Mouse (Mus musculus): ENCODE data around the gene Ascl4. TPM values are rescaled to one million over a fixed set of nuclear protein-coding genes. Genes with fewer than 3 reads are reported as not detected.

Gene Ascl4
- polyA plus RNA-seq (2015; fragmentation: Nextera tagmentation; extraction: Ambion mirVana) = 0.15 TPM in 1 of 2 replicates, not detected in the other

- WGBS = 2% methylated on average over 23 of the region's 23 CpGs
- Histone ChIP-seq H3K27me3 (replicated peaks) (peaks cover 13% of the 10 kb centered on the region), H3K36me3 (no peaks in the 10 kb centered on the region), H3K27ac (no peak within 1 kb of the TSS), H3K4me1 (replicated peaks) (peaks cover 11% of the 10 kb centered on the region; the same call in 1 of the 2 replicates), H3K9me3 (no peaks in the 10 kb centered on the region), H3K4me3 (replicated peaks) (peak within 1 kb of the TSS; percentile 54), H3K4me2 (replicated peaks) (peak within 1 kb of the TSS; percentile 95), H3K9ac (peak within 1 kb of the TSS; percentile 34)
- ATAC-seq = peak; percentile 9; the same call in 1 of the 2 replicates
These were observed at the start of gene Ascl4 for GRCm38 (mm10) chr10:85927676-85928445. TSS of gene Ascl4 (plus strand) at chr10:85927681.

- H3K9me3 ChIP-seq = no peaks in the 10 kb centered on the region
- H3K36me3 ChIP-seq = peaks cover 38% of the 10 kb centered on the region
- no peaks in the 10 kb centered on the region for H3K27me3 ChIP-seq (replicated peaks)
- H3K4me2 ChIP-seq (replicated peaks) = no peak overlapping the region
- H3K27ac ChIP-seq = no peak overlapping the region
- ATAC-seq = no peak
- H3K4me3 ChIP-seq (replicated peaks) = no peak overlapping the region
- WGBS = 82% methylated on average over 8 of the region's 8 CpGs
- H3K4me1 ChIP-seq (replicated peaks) = no peaks in the 10 kb centered on the region
- no peak overlapping the region for H3K9ac ChIP-seq
These were observed 47.5 kb upstream of the Ascl4 start for GRCm38 (mm10) chr10:85879886-85880486.

DNA sequence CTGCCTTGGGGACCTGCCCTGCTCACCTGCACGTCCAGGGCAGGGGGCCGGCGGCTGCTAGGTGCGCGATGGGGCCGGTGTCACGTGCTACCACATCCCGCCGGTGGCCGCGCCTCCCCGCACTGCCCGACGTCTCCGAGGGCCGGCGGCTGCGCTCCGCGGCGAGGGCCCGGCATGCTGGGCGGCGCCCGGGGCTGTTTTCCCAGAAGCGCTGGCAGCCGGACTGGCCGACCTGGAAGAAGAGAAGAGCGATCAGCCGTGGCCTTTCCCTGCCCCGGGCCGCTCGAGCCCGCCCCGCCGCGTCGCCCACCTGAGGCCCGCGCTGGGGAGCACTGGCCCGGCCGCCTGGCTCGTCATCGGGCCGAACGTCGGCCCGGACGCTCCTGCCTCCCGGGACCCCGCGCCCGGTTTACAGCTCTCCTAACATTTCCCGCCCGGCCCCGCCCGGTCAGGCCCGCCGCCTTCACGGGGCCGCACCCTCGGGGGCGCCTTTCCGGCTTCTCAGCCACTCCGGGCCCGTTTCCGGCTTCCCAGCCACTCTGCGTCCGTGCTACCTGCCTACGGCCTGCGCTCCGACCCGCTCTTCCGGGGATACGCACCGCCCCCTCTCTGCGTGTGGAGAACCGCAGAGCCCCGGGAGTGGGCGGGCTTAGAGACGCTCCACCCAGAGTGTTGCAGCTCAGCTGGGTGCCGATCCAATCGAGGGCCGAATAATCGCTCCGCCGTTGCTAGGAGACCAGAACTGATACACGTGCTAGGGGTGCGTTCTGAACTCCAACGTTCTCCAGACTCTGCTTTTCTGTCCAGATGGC is 10.8 kb upstream of the Ascl4 start, which contains the start of gene Prdm4:
Gene Prdm4 (minus strand): TSS at position 645 of the 812 bp plus-strand sequence.
- peak within 1 kb of the TSS; percentile 93 for H3K9ac ChIP-seq
- H3K4me2 ChIP-seq (replicated peaks) = peak within 1 kb of the TSS; percentile 71
- H3K27me3 ChIP-seq (replicated peaks) = no peaks in the 10 kb centered on the region
- peak; percentile 99 for ATAC-seq
- WGBS = under 1% methylated on average over 86 of the region's 90 CpGs
- no peaks in the 10 kb centered on the region for H3K9me3 ChIP-seq
- peak within 1 kb of the TSS; percentile 96 for H3K4me3 ChIP-seq (replicated peaks)
- peaks cover 11% of the 10 kb centered on the region for H3K4me1 ChIP-seq (replicated peaks)
- H3K36me3 ChIP-seq = peaks cover 14% of the 10 kb centered on the region; the same call in 1 of the 2 replicates
- H3K27ac ChIP-seq = peak within 1 kb of the TSS; percentile 88

DNA sequence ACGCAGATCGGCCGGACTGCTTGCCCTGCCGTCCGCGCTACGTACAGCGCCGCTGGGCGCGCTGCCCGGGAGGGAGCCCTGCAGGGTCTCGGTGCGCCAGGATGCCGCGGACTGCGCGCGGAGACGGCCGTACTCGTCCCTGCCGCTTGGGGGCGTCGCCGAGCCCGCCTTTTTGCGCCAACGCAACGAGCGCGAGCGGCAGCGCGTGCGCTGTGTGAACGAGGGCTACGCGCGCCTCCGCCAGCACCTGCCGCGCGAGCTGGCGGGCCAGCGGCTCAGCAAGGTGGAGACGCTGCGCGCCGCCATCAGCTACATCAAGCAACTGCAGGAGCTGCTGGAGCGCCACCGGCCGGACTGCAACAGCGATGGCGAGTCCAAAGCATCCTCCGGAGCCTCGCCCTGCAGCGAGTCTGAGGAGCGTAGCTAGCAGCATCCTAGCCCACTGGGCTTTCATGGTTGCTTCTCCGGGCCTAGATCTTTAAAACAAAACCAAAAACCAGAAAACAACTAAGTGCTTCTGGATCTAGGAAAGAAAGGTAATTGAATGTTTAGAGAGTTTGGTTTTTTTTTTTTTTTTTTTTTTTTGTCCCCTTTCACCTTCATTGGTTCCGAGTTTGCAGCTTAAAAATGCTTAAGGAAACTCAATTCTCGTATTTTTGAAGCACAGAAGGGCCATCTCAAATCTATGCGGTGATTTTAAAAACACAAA is 1.2 kb downstream of the Ascl4 start:
- H3K27me3 ChIP-seq (replicated peaks) = peaks cover 13% of the 10 kb centered on the region
- no peak overlapping the region for H3K27ac ChIP-seq
- no peaks in the 10 kb centered on the region for H3K9me3 ChIP-seq
- H3K36me3 ChIP-seq = no peaks in the 10 kb centered on the region
- peak; percentile 92 for ATAC-seq
- H3K9ac ChIP-seq = peak overlapping the region; percentile 34
- WGBS = 1% methylated on average over 63 of the region's 63 CpGs
- H3K4me1 ChIP-seq (replicated peaks) = peaks cover 11% of the 10 kb centered on the region; the same call in 1 of the 2 replicates
- peak overlapping the region; percentile 54 for H3K4me3 ChIP-seq (replicated peaks)
- peak overlapping the region; percentile 95 for H3K4me2 ChIP-seq (replicated peaks)

DNA sequence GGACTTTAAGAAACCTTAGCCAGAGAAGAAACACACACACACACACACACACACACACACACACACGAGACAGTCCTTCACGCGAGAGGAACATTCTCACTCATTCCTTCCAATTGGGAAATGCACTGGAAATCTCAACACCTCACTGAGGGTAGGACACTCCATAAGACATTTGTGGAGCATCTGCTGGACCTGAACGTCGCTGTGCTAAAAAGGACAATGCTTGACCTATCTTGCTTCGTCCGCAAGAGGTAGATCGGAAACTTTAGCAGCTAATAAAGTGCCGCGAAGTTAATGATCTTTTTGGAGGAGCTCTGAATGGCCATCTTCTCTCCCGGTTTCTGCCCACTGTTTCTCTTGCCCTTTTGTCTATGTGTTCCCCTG is 1.7 kb downstream of the Ascl4 start:
- Histone ChIP-seq H3K4me3 (replicated peaks) (no peak overlapping the region), H3K27ac (no peak overlapping the region), H3K4me1 (replicated peaks) (peaks cover 11% of the 10 kb centered on the region; the same call in 1 of the 2 replicates), H3K9me3 (no peaks in the 10 kb centered on the region), H3K27me3 (replicated peaks) (peaks cover 13% of the 10 kb centered on the region), H3K9ac (no peak overlapping the region), H3K4me2 (replicated peaks) (peak overlapping the region; percentile 95), H3K36me3 (no peaks in the 10 kb centered on the region)
- ATAC-seq = no peak
- WGBS = 44% methylated on average over 11 of the region's 11 CpGs

DNA sequence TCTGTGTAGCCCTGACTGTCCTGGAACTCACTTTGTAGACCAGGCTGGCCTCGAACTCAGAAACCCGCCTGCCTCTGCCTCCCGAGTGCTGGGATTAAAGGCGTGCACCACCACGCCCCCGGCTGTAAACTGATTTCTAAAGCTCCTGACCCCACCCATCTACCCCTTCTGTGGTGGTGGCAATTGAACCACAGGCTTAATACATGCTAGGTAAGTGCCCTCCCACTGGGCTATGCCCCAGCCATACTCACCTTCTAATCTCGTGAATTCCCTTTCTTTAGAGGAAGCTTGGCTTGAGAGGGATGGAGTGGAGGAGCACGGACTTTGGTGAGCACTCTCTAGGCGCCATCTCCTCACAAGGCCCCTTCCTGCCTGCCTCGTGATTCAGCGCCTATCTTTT is 2.5 kb downstream of the Ascl4 start:
- peaks cover 11% of the 10 kb centered on the region; the same call in 1 of the 2 replicates for H3K4me1 ChIP-seq (replicated peaks)
- no peak overlapping the region for H3K9ac ChIP-seq
- 89% methylated on average over 11 of the region's 11 CpGs for WGBS
- H3K4me3 ChIP-seq (replicated peaks) = no peak overlapping the region
- ATAC-seq = no peak
- H3K27me3 ChIP-seq (replicated peaks) = peaks cover 13% of the 10 kb centered on the region
- no peak overlapping the region for H3K27ac ChIP-seq
- no peak overlapping the region for H3K4me2 ChIP-seq (replicated peaks)
- H3K36me3 ChIP-seq = no peaks in the 10 kb centered on the region
- no peaks in the 10 kb centered on the region for H3K9me3 ChIP-seq

- WGBS = 87% methylated on average over 6 of the region's 6 CpGs
- H3K27me3 ChIP-seq (replicated peaks) = no peaks in the 10 kb centered on the region
- peaks cover 36% of the 10 kb centered on the region for H3K36me3 ChIP-seq
- no peak overlapping the region for H3K27ac ChIP-seq
- H3K4me2 ChIP-seq (replicated peaks) = no peak overlapping the region
- ATAC-seq = no peak
- H3K9ac ChIP-seq = no peak overlapping the region
- no peak overlapping the region for H3K4me3 ChIP-seq (replicated peaks)
- H3K9me3 ChIP-seq = no peaks in the 10 kb centered on the region
- no peaks in the 10 kb centered on the region for H3K4me1 ChIP-seq (replicated peaks)
These were observed 8.9 kb downstream of the Ascl4 start for GRCm38 (mm10) chr10:85936280-85936965.

DNA sequence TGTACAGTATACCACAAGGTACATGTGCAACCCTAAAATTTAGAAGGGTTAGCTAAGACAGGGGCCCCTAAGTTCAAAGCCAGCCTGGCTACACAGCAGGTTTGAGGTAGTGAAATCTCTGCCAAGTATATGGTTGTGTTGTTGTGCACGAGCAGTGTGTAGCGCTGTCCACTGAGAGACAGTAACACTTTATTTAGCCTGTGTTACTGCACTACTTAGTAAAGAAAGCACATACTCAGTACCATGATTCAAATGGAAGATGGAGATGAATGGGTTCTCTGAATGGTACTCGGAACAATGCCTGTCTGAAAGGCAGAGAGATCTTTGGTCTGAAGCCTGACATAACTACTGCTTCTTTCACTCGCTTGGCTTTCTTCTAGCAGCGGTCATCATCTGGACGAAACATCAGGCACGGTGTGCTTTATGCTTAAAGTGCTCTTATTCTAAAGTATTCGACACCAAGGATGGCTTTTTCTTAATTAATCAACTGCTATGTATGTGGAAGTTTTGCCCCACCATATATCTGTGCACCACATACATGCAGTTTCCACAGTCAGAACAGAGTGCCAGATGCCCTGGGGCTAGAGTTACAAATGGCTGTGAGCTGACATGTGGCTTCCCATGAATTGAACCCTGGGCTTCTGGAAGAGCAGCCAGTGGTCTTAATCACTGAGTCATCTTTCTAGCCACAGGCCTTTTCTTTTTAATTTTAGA is 21.2 kb downstream of the Ascl4 start:
- Histone ChIP-seq H3K9me3 (no peaks in the 10 kb centered on the region), H3K9ac (no peak overlapping the region), H3K27ac (no peak overlapping the region), H3K36me3 (peaks cover 44% of the 10 kb centered on the region), H3K4me3 (replicated peaks) (no peak overlapping the region), H3K4me1 (replicated peaks) (0 out of 2 replicates have a peak, but pooled peaks cover 3% of the 10 kb centered on the region), H3K4me2 (replicated peaks) (no peak overlapping the region), H3K27me3 (replicated peaks) (no peaks in the 10 kb centered on the region)
- ATAC-seq = no peak
- WGBS = 94% methylated on average over 8 of the region's 8 CpGs

- no peaks in the 10 kb centered on the region for H3K27me3 ChIP-seq (replicated peaks)
- ATAC-seq = no peak
- no peak overlapping the region for H3K27ac ChIP-seq
- no peak overlapping the region for H3K4me3 ChIP-seq (replicated peaks)
- no peak overlapping the region for H3K4me2 ChIP-seq (replicated peaks)
- 83% methylated on average over 6 of the region's 6 CpGs for WGBS
- 0 out of 2 replicates have a peak, but pooled peaks cover 4% of the 10 kb centered on the region for H3K4me1 ChIP-seq (replicated peaks)
- no peak overlapping the region for H3K9ac ChIP-seq
- H3K36me3 ChIP-seq = peaks cover 33% of the 10 kb centered on the region
- H3K9me3 ChIP-seq = no peaks in the 10 kb centered on the region
These were observed 24.4 kb downstream of the Ascl4 start for GRCm38 (mm10) chr10:85951765-85952443.

- Histone ChIP-seq H3K27ac (no peak overlapping the region), H3K4me1 (replicated peaks) (0 out of 2 replicates have a peak, but pooled peaks cover 4% of the 10 kb centered on the region), H3K4me2 (replicated peaks) (no peak overlapping the region), H3K4me3 (replicated peaks) (no peak overlapping the region), H3K27me3 (replicated peaks) (no peaks in the 10 kb centered on the region), H3K36me3 (peaks cover 27% of the 10 kb centered on the region), H3K9me3 (no peaks in the 10 kb centered on the region), H3K9ac (no peak overlapping the region)
- WGBS = 74% methylated on average over 3 of the region's 3 CpGs
- no peak for ATAC-seq
These were observed 25.9 kb downstream of the Ascl4 start for GRCm38 (mm10) chr10:85953401-85953800.

Data from intestine, embryonic 15.5 days (tissue).